ENCODE assay signal across 9 mouse cellular contexts in the genomic region with DNA sequence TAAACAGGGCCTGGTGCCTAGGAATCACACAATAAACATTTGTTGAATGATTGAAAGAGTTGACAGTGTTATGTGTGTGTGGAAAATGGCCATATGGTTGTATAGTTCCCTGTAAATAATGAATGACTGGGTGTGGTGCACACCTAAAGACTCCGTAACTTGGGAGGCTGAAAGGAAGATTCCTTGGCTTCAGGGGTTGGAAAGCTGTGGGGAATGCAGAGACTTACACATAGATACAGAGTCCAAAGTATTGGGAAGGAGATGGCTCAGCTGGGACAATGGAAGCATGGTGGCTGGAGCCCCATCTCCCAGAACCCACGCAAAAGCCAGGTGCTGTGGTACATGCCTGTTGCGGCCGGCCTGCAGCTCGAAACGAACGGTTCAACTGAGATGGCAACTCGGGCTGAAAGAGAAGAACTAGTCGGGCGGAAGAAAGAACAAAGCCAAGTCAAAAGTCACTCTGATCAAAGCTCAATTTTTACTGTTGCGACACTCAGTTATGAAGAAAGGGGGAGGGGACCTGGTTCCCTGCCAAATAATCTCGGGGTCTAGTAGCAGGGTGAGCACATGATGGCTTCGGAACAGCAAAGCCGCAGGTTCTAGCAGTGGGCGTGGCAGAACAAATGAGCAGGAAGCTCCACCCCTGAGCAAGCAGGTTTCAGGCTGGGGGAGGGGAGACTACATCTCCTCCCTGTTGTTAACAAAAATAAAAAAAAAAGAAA. TPM values are rescaled to one million over a fixed set of nuclear protein-coding genes. Genes with fewer than 3 reads are reported as not detected.
DNase-seq lines count a peak whose midpoint lies in the region; ATAC-seq lines count a peak whose summit lies in the region.
"Had no signal": no experiment of that assay in that cellular context is flagged by ENCODE, and none has a peak within 500 bp of the region (broad histone marks: within the 10 kb centered on the region; RNA-seq: fewer than 3 reads in every experiment).

No protein-coding gene starts in this region.

- H3K4me1 ChIP-seq in embryonic facial prominence, embryonic 11.5 days (ENCODE audit: control insufficient read depth, insufficient read depth, low read length): no peaks in the 10 kb centered on the region
- 0 out of 2 replicates have a peak, but pooled peaks cover 2% of the 10 kb centered on the region for H3K4me1 ChIP-seq in embryonic facial prominence, embryonic 10.5 days
- H3K4me1 ChIP-seq: midbrain, embryonic 12.5 days had no signal

- H3K9me3 ChIP-seq in embryonic facial prominence, embryonic 11.5 days (replicated peaks; ENCODE audit: control insufficient read depth, low read length): no peaks in the 10 kb centered on the region
- H3K9me3 ChIP-seq in embryonic facial prominence, embryonic 10.5 days: no peaks in the 10 kb centered on the region
- H3K9me3 ChIP-seq: midbrain, embryonic 12.5 days had no signal

- no peaks in the 10 kb centered on the region for H3K36me3 ChIP-seq in embryonic facial prominence, embryonic 11.5 days (replicated peaks; ENCODE audit: control insufficient read depth, insufficient read depth, low read depth, low read length)
- no peaks in the 10 kb centered on the region for H3K36me3 ChIP-seq in embryonic facial prominence, embryonic 10.5 days (replicated peaks)
- H3K36me3 ChIP-seq: midbrain, embryonic 12.5 days had no signal

- peak; percentile 4 for DNase-seq in embryonic facial prominence, embryonic 11.5 days (ENCODE audit: low spot score)
- no peak for DNase-seq in embryonic facial prominence, embryonic 10.5 days (ENCODE audit: low spot score)
- DNase-seq in adrenal gland, postnatal 25 days: peak; percentile 30
- DNase-seq in kidney, adult 9 months: peak; percentile 92
- DNase-seq in cerebellum, adult 8-10 months: no peak
- DNase-seq in heart, postnatal 4 days: no peak

- no peak for ATAC-seq in embryonic facial prominence, embryonic 11.5 days (replicated peaks; ENCODE audit: insufficient number of reproducible peaks, low FRiP score, low TSS enrichment, low read depth)
- 0 out of 2 replicates have a peak, but pooled peaks have one; percentile 9 for ATAC-seq in megakaryocyte-erythroid progenitor cell, adult 5-6 weeks (replicated peaks; ENCODE audit: low FRiP score, low TSS enrichment, poor library complexity, severe bottlenecking)
- no peak for ATAC-seq in frontal cortex, adult (ENCODE audit: low TSS enrichment)

- H3K9ac ChIP-seq in embryonic facial prominence, embryonic 11.5 days (replicated peaks; ENCODE audit: low read length): no peak overlapping the region
- H3K9ac ChIP-seq: midbrain, embryonic 12.5 days had no signal

- 76% methylated on average over 15 of the region's 15 CpGs for WGBS in embryonic facial prominence, embryonic 11.5 days
- WGBS in embryonic facial prominence, embryonic 10.5 days: 77% methylated on average over 15 of the region's 15 CpGs

- H3K27ac ChIP-seq in embryonic facial prominence, embryonic 11.5 days (replicated peaks; ENCODE audit: low read depth, low read length): no peak overlapping the region
- H3K27ac ChIP-seq in embryonic facial prominence, embryonic 10.5 days (replicated peaks): no peak overlapping the region
- H3K27ac ChIP-seq: midbrain, embryonic 12.5 days had no signal

- no peak overlapping the region for H3K4me3 ChIP-seq in embryonic facial prominence, embryonic 11.5 days (ENCODE audit: low read depth, low read length)
- no peak overlapping the region for H3K4me3 ChIP-seq in embryonic facial prominence, embryonic 10.5 days
- H3K4me3 ChIP-seq: midbrain, embryonic 12.5 days had no signal

- H3K27me3 ChIP-seq in embryonic facial prominence, embryonic 11.5 days (ENCODE audit: control insufficient read depth, insufficient read depth, low read length): no peaks in the 10 kb centered on the region
- no peaks in the 10 kb centered on the region for H3K27me3 ChIP-seq in embryonic facial prominence, embryonic 10.5 days (replicated peaks; ENCODE audit: low read depth, poor library complexity, severe bottlenecking)
- H3K27me3 ChIP-seq: midbrain, embryonic 12.5 days had no signal

- no peak overlapping the region for H3K4me2 ChIP-seq in embryonic facial prominence, embryonic 11.5 days (ENCODE audit: low read depth, low read length)
- H3K4me2 ChIP-seq: midbrain, embryonic 12.5 days had no signal

RNA-seq across cellular contexts. Expression of a gene that starts 1.9 kb away (rescaled TPM):
- polyA plus RNA-seq in embryonic facial prominence, embryonic 11.5 days (2014; fragmentation: Nextera tagmentation; extraction: Ambion mirVana): 0.32 and 0.42 TPM in 2 replicates
- 0.40 and 0.47 TPM in 2 replicates for polyA plus RNA-seq in embryonic facial prominence, embryonic 10.5 days (2016; fragmentation: Nextera tagmentation; extraction: Ambion mirVana)
- total RNA-seq in adrenal gland, postnatal 25 days (2021): 36.1 and 38.0 TPM in 2 replicates
- 3.8 and 7.9 TPM in 2 replicates for total RNA-seq in megakaryocyte-erythroid progenitor cell, adult 5-6 weeks (2014; fragmentation: Nextera tagmentation)
- 17.0 and 19.5 TPM in 2 replicates for total RNA-seq in megakaryocyte-erythroid progenitor cell, adult 5-6 weeks (2017)
- total RNA-seq in heart, postnatal 4 days (2021): 10 to 100 TPM; 43.1 to 47.8 TPM

RNA-seq across cellular contexts. Expression of a gene that starts 36.6 kb away (rescaled TPM):
- 3.9 and 4.9 TPM in 2 replicates for polyA plus RNA-seq in embryonic facial prominence, embryonic 11.5 days (2014; fragmentation: Nextera tagmentation; extraction: Ambion mirVana)
- polyA plus RNA-seq in embryonic facial prominence, embryonic 10.5 days (2016; fragmentation: Nextera tagmentation; extraction: Ambion mirVana): 5.8 and 6.0 TPM in 2 replicates
- 22.3 and 24.1 TPM in 2 replicates for total RNA-seq in adrenal gland, postnatal 25 days (2021)
- 14.2 and 14.6 TPM in 2 replicates for total RNA-seq in megakaryocyte-erythroid progenitor cell, adult 5-6 weeks (2014; fragmentation: Nextera tagmentation)
- 15.2 and 18.5 TPM in 2 replicates for total RNA-seq in megakaryocyte-erythroid progenitor cell, adult 5-6 weeks (2017)
- total RNA-seq in heart, postnatal 4 days (2021): 10 to 100 TPM; 24.0 to 26.1 TPM

RNA-seq across cellular contexts. Expression of a gene that starts 47.8 kb away (rescaled TPM):
- polyA plus RNA-seq in embryonic facial prominence, embryonic 11.5 days (2014; fragmentation: Nextera tagmentation; extraction: Ambion mirVana): 25.3 and 31.5 TPM in 2 replicates
- polyA plus RNA-seq in embryonic facial prominence, embryonic 10.5 days (2016; fragmentation: Nextera tagmentation; extraction: Ambion mirVana): 27.2 and 29.2 TPM in 2 replicates
- total RNA-seq in adrenal gland, postnatal 25 days (2021): 728 and 1,057 TPM in 2 replicates
- 0.22 and 9.6 TPM in 2 replicates for total RNA-seq in megakaryocyte-erythroid progenitor cell, adult 5-6 weeks (2014; fragmentation: Nextera tagmentation)
- 1.4 and 6.0 TPM in 2 replicates for total RNA-seq in megakaryocyte-erythroid progenitor cell, adult 5-6 weeks (2017)
- total RNA-seq in heart, postnatal 4 days (2021): 10 to 100 TPM; 32.4 to 34.9 TPM

Comparison
In these comparisons a context has a peak if more than half of its experiments do, and no peak if none do; other contexts are left out.
1. DNase-seq: peak in embryonic facial prominence, embryonic 11.5 days (single experiment), adrenal gland, postnatal 25 days (single experiment) and kidney, adult 9 months (single experiment); none in embryonic facial prominence, embryonic 10.5 days (single experiment), cerebellum, adult 8-10 months (single experiment) and heart, postnatal 4 days (single experiment).
2. RNA of a gene that starts 47.8 kb away (total RNA-seq): 728 to 1,057 TPM in adrenal gland, postnatal 25 days; 32.4 to 34.9 TPM in heart, postnatal 4 days and 0.22 to 9.6 TPM in megakaryocyte-erythroid progenitor cell, adult 5-6 weeks; every median in the first group is over 10 times any median in the second.